Mouse (Mus musculus): ENCODE measurements around the gene Alkbh7.

Gene Alkbh7

GRCm38 (mm10) chr17:56997029-56997667 lies at the start of gene Alkbh7:
Gene Alkbh7 (plus strand): TSS chr17:56997339.
- in situ Hi-C loops (cut with MboI, MseI) = loop anchor here (5.0 kb wide), 1 partner anchor 250 kb away; the partner anchor contains the start of genes Gpr108 and Trip10

GRCm38 (mm10) chr17:56950915-56951314 lies 46.2 kb upstream of the Alkbh7 start:
- in situ Hi-C loops (cut with MboI, MseI) = loop anchor here (5.0 kb wide), 1 partner anchor 54 kb away; no protein-coding TSS in a partner anchor

GRCm38 (mm10) chr17:56952639-56953038 lies 44.5 kb upstream of the Alkbh7 start:
- in situ Hi-C loops (cut with MboI, MseI) = loop anchor here (5.0 kb wide), 1 partner anchor 55 kb away; no protein-coding TSS in a partner anchor

GRCm38 (mm10) chr17:56954871-56955270 lies 42.3 kb upstream of the Alkbh7 start:
- in situ Hi-C loops (cut with MboI, MseI) = loop anchor here (5.0 kb wide), 1 partner anchor 58 kb away; no protein-coding TSS in a partner anchor

- in situ Hi-C loops (cut with MboI, MseI) = no loop called here
Observed at GRCm38 (mm10) chr17:56957763-56958429, 39.2 kb upstream of the Alkbh7 start.

GRCm38 (mm10) chr17:56958667-56959066 lies 38.5 kb upstream of the Alkbh7 start:
- in situ Hi-C loops (cut with MboI, MseI) = no loop called here

- in situ Hi-C loops (cut with MboI, MseI) = no loop called here
Observed at GRCm38 (mm10) chr17:56961880-56962279, 35.3 kb upstream of the Alkbh7 start.

GRCm38 (mm10) chr17:56962642-56963405 lies 34.3 kb upstream of the Alkbh7 start:
- in situ Hi-C loops (cut with MboI, MseI) = no loop called here

- in situ Hi-C loops (cut with MboI, MseI) = no loop called here
Observed at GRCm38 (mm10) chr17:56963646-56964045, 33.5 kb upstream of the Alkbh7 start.

- in situ Hi-C loops (cut with MboI, MseI) = no loop called here
Observed at GRCm38 (mm10) chr17:56969321-56969720, 27.8 kb upstream of the Alkbh7 start.

GRCm38 (mm10) chr17:56970081-56970480 lies 27.1 kb upstream of the Alkbh7 start:
- in situ Hi-C loops (cut with MboI, MseI) = no loop called here

- in situ Hi-C loops (cut with MboI, MseI) = no loop called here
Observed at GRCm38 (mm10) chr17:56973956-56974707, 23.0 kb upstream of the Alkbh7 start.

- in situ Hi-C loops (cut with MboI, MseI) = no loop called here
Observed at GRCm38 (mm10) chr17:56974708-56975240, 22.4 kb upstream of the Alkbh7 start.

- in situ Hi-C loops (cut with MboI, MseI) = no loop called here
Observed at GRCm38 (mm10) chr17:56975391-56975790, 21.7 kb upstream of the Alkbh7 start.

GRCm38 (mm10) chr17:56976531-56977390 lies 20.4 kb upstream of the Alkbh7 start:
- in situ Hi-C loops (cut with MboI, MseI) = no loop called here

- in situ Hi-C loops (cut with MboI, MseI) = no loop called here
Observed at GRCm38 (mm10) chr17:56979524-56979923, 17.6 kb upstream of the Alkbh7 start.

GRCm38 (mm10) chr17:56981049-56981448 lies 16.1 kb upstream of the Alkbh7 start:
- in situ Hi-C loops (cut with MboI, MseI) = no loop called here

- in situ Hi-C loops (cut with MboI, MseI) = no loop called here
Observed at GRCm38 (mm10) chr17:56982013-56982412, 15.1 kb upstream of the Alkbh7 start, which contains the start of gene Acer1. Gene Acer1 (minus strand): TSS chr17:56982126.

- in situ Hi-C loops (cut with MboI, MseI) = no loop called here
Observed at GRCm38 (mm10) chr17:56984886-56985285, 12.3 kb upstream of the Alkbh7 start.

- in situ Hi-C loops (cut with MboI, MseI) = no loop called here
Observed at GRCm38 (mm10) chr17:56985656-56986055, 11.5 kb upstream of the Alkbh7 start.
